Mouse (Mus musculus) neural tube, embryonic 14.5 days (tissue): ENCODE data around the gene Ccdc146. TPM values are rescaled to one million over a fixed set of nuclear protein-coding genes. Genes with fewer than 3 reads are reported as not detected.

ENCODE experiments used
- ATAC-seq: fragments of 200-750 bp; cut with Nextera tagmentation; 2 replicates; pipeline ENCODE4 v1.8.0; 2017; ENCODE audit warnings: low read depth, mild to moderate bottlenecking, moderate TSS enrichment, moderate library complexity
- H3K27ac ChIP-seq: fragments of 300-500 bp; sonication (generic); 2 replicates; pipeline ENCODE4 v1.5.1; 2014; ENCODE audit warnings: low read depth, mild to moderate bottlenecking, control low read depth, low read length, moderate library complexity, mixed read lengths
- H3K27me3 ChIP-seq: fragments of 300-500 bp; sonication (generic); 2 replicates; pipeline ENCODE4 v1.6.1; 2014; ENCODE audit warnings: low read length; ENCODE audit not compliant: control insufficient read depth, insufficient read depth
- H3K36me3 ChIP-seq: fragments of 300-500 bp; sonication (generic); 2 replicates; pipeline ENCODE4 v1.6.1; 2014; ENCODE audit warnings: low read length, mixed read lengths; ENCODE audit not compliant: control insufficient read depth, insufficient read depth
- H3K4me1 ChIP-seq: fragments of 300-500 bp; sonication (generic); 2 replicates; pipeline ENCODE4 v1.6.1; 2014; ENCODE audit warnings: low read length; ENCODE audit not compliant: control insufficient read depth, insufficient read depth
- H3K4me2 ChIP-seq: fragments of 300-500 bp; sonication (generic); 2 replicates; pipeline ENCODE4 v1.6.1; 2014; ENCODE audit warnings: mild to moderate bottlenecking, low read depth, low read length, control low read depth
- H3K4me3 ChIP-seq: fragments of 300-500 bp; sonication (generic); 2 replicates; pipeline ENCODE4 v1.5.1; 2014; ENCODE audit warnings: low read depth, low read length, control low read depth, mixed read lengths
- H3K9ac ChIP-seq: fragments of 300-500 bp; sonication (generic); replicated peaks from 2 replicates; pipeline ENCODE4 v1.6.1; 2014; ENCODE audit warnings: low read depth, mild to moderate bottlenecking, control low read depth, low read length, mixed read lengths
- H3K9me3 ChIP-seq: fragments of 300-500 bp; sonication (generic); 2 replicates; pipeline ENCODE4 v1.6.1; 2016; ENCODE audit warnings: low read length; ENCODE audit not compliant: control insufficient read depth
- WGBS: fragments of 180-500 bp; shearing (Covaris S2); extraction: QIAGEN DNeasy Blood & Tissue Kit; methylation state at CpG from one replicate; pipeline ENCODE4 v1.1.7; 2014; 5-methylcytosine and 5-hydroxymethylcytosine counted together
- polyA plus RNA-seq: library from polyadenylated mRNA; unstranded; fragments of >200 nt; fragmentation: Nextera tagmentation; extraction: Ambion mirVana; gene quantifications from 2 replicates; pipeline ENCODE4 v1.2.1, GENCODE M21; 2014

The Ccdc146 gene
- polyA plus RNA-seq, 1 experiment from 2014 or later, result 0.99 TPM

DNA sequence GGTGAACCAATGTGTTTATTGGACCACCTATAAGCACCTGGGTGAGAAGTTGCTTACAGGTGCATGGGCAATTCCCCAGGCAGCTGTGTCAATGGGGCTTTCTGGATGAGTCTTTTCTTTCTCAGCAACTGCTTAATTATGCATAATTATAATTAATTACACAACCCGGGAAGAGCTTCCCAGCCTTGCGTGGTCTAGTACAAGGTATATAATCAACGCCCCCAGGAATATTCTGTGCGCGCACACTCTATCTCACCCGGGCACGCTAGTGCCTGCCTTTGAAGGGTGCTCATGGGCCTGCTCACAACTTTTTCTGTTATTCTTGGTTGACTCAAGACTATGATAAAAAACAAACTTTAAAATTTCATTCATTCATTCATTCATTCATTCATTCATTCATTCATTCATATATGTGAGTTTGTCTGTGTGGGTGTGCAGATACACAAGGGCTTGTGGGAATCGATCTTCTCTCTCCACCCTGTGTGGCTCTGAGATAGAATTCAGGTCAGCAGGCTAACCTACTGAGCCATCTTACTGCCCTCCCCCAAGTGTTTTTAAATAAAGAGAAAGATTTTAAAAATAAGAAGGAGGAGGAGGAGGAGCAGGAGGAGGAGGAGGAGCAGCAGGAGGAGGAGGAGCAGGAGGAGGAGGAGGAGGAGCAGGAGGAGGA is 160.0 kb downstream of the Ccdc146 start:
- ATAC-seq, result peak; percentile 52; the same call in 1 of the 2 replicates
- Histone ChIP-seq H3K4me2 (no peak overlapping the region), H3K4me1 (no peaks in the 10 kb centered on the region), H3K9me3 (no peaks in the 10 kb centered on the region), H3K36me3 (no peaks in the 10 kb centered on the region), H3K4me3 (no peak overlapping the region), H3K27me3 (no peaks in the 10 kb centered on the region), H3K27ac (no peak overlapping the region), H3K9ac (no peak overlapping the region)
- WGBS, result 79% methylated on average over 8 of the region's 8 CpGs

DNA sequence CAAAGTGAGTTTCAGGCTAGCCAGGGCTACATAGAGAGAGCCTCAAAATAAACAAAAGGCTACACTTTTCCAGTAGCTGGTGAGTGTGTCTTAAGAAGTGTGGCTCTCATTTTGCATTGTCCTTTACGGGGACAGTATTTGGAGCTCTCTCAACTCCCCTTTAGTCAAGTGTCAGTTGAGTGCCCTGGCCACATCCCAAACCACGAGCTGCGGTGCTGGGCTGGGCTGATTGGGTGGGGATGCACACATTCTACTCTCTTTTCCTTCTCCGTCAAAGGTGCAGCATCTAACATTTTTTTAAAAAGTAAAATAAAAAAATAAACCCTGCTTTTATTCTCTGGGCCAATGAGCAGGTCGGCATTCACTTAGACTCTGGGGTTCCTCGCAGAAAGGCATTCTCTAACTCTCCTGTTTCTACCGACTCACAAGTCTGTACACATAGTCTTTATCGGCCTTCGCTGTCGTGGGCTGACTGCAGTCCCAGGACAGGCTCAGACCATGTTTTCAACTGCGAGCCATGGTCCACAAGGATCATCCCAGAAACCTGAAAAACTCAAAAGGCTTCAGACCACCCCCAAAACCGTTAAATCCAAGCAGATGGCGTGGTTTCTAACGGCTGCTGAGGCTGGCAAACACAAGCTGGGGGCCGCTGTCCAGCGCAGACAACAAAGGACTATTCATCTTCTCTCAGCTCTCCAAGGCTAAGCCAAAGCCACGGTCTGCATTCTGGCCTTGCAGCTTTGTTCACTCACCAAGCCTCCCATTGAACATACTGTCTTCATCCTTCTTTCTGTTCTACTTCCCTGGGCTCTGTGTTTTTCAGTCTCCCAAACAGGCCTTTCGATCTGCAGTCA is 161.0 kb downstream of the Ccdc146 start:
- Histone ChIP-seq H3K4me2 (no peak overlapping the region), H3K27me3 (no peaks in the 10 kb centered on the region), H3K36me3 (no peaks in the 10 kb centered on the region), H3K4me3 (no peak overlapping the region), H3K27ac (peak overlapping the region; percentile 44; the same call in 1 of the 2 replicates), H3K9me3 (no peaks in the 10 kb centered on the region), H3K4me1 (no peaks in the 10 kb centered on the region), H3K9ac (no peak overlapping the region)
- WGBS, result 31% methylated on average over 18 of the region's 18 CpGs
- peak; percentile 60; the same call in 1 of the 2 replicates for ATAC-seq

DNA sequence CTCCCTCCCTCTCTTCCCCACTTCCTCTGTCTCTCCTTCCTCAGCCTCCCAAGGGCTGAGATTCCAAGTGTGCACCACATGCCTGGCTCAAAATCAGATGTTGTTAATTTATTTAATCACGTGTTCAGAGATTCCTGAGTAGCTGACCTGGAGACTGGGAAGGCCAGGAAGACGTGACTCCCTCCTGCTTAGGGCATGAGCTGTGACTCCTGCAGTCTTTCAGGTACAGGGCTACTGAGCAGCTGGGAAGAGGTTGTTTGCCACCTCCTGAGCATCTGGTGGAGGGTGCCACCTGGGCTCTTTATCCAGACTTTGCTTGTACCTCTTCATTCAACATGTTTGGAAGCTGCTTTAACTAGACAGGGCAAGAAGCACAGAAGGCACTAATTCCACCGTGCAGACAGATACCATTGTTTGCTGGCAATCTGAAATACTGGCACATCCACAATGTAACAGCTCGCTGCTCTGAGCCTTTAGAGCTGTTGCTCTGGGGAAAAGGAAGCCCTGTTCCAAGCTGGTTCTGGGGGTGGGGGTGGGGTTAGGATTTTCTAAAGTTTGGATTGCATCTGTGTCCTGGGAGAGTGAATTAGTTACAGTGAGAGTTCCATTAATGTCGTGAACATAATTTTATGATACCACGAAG is 163.2 kb downstream of the Ccdc146 start:
- no peaks in the 10 kb centered on the region for H3K9me3 ChIP-seq
- 28% methylated on average over 6 of the region's 6 CpGs for WGBS
- no peaks in the 10 kb centered on the region for H3K4me1 ChIP-seq
- H3K27me3 ChIP-seq, result no peaks in the 10 kb centered on the region
- no peak overlapping the region for H3K9ac ChIP-seq
- ATAC-seq, result no peak
- H3K4me2 ChIP-seq, result no peak overlapping the region
- H3K27ac ChIP-seq, result peak overlapping the region; percentile 45
- no peak overlapping the region for H3K4me3 ChIP-seq
- no peaks in the 10 kb centered on the region for H3K36me3 ChIP-seq

DNA sequence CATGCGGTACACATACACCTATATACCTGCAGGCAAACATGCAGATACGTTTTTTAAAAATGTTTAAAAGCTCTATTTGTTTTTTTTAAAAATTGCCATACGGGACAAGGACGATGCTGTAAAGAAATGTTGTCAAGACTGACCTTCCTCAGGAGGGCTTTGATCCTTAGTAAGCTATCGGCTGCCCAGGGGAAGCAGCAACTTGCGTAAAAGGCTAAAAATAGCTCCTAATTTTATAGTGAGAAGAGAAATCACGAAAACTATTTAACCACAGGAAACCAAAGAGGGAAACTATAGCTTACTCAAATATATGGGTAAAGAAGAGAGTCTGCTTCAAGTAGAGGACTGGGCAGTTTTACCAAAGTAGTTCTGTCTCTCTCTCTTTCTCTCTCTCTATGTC is 163.7 kb downstream of the Ccdc146 start:
- ATAC-seq, result no peak

DNA sequence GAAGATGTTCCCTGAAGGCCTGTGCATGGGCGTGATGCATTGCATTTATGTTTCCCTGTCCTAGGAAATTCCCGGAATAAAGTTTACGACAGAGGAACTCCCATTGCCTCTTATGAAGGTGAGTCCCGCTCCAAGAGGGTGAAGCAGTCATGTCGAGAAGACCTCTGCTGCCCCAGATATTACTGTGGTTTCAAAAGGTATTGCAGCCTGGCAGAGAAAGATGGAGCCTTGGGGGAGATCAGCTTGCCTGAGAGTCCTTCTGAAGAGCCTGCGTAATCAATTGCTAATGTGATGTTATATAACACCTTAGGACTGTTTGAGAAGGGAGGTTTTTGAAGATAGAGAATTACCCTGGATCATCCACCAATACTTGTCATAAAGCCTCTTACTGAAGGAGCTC is 166.7 kb downstream of the Ccdc146 start:
- H3K27me3 ChIP-seq, result no peaks in the 10 kb centered on the region
- H3K4me2 ChIP-seq, result no peak overlapping the region
- no peak overlapping the region for H3K27ac ChIP-seq
- no peak for ATAC-seq
- H3K9ac ChIP-seq, result no peak overlapping the region
- no peaks in the 10 kb centered on the region for H3K36me3 ChIP-seq
- H3K9me3 ChIP-seq, result no peaks in the 10 kb centered on the region
- H3K4me1 ChIP-seq, result no peaks in the 10 kb centered on the region
- no peak overlapping the region for H3K4me3 ChIP-seq
- WGBS, result 69% methylated on average over 6 of the region's 6 CpGs

More for the DNA sequence above, 163.7 kb downstream of the Ccdc146 start:
- H3K36me3 ChIP-seq, result no peaks in the 10 kb centered on the region
- H3K27me3 ChIP-seq, result no peaks in the 10 kb centered on the region
- no peak overlapping the region for H3K4me2 ChIP-seq
- 79% methylated on average over 7 of the region's 7 CpGs for WGBS
- no peaks in the 10 kb centered on the region for H3K9me3 ChIP-seq
- no peaks in the 10 kb centered on the region for H3K4me1 ChIP-seq
- H3K4me3 ChIP-seq, result no peak overlapping the region
- H3K9ac ChIP-seq, result no peak overlapping the region
- H3K27ac ChIP-seq, result no peak overlapping the region

DNA sequence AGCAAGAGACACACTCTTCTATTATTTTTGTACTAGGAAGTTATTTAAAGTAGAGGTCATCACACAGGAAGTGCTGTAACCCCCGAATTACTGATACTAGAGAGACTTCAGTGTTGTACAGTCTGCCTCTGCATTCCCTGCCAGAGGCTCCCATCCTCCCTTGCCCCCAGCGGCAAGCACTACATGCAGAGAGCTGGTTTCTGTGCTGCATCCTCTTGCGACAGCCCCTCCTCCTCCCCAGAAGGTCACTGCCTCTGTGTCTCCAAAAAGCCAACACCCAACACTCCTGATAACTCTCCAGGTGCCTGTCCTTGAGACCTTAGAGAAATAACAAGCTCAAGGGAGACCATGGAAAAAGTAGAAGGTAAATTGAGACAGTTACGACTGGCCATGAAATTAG is 167.4 kb downstream of the Ccdc146 start:
- 63% methylated on average over 4 of the region's 4 CpGs for WGBS
- Histone ChIP-seq H3K27ac (no peak overlapping the region), H3K27me3 (no peaks in the 10 kb centered on the region), H3K4me1 (no peaks in the 10 kb centered on the region), H3K4me3 (no peak overlapping the region), H3K9me3 (no peaks in the 10 kb centered on the region), H3K4me2 (no peak overlapping the region), H3K36me3 (no peaks in the 10 kb centered on the region), H3K9ac (no peak overlapping the region)
- no peak for ATAC-seq

DNA sequence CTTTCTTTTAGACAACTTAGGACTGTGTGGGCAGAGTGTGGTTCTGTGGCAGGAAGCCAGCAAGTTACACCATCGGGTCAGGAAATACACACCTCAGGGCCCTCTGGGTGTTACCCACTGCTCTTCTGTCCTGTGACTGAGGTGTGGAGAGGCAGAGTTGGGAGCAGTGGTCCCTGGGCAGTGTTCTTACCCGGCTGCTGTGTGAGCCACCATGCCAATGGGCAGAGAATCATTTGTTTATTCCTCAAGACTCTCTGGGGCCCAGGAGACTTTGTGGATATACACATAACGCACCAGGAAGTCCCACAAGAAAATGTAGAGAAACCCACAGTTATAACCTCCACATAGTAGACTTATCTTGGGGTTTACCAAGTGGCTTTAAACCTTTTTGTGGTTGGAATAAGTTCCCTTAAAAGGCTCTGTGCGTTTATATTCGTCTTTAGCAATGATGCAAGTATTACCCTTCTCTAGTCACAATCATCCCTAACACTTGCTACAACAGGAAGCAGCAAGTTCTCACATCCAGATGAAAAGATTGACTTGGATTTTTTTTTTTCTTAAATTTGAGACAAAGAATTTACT is 168.8 kb downstream of the Ccdc146 start:
- Histone ChIP-seq H3K4me3 (no peak overlapping the region), H3K4me1 (no peaks in the 10 kb centered on the region), H3K27ac (no peak overlapping the region), H3K4me2 (no peak overlapping the region), H3K27me3 (no peaks in the 10 kb centered on the region), H3K9ac (no peak overlapping the region), H3K36me3 (no peaks in the 10 kb centered on the region), H3K9me3 (no peaks in the 10 kb centered on the region)
- WGBS, result 85% methylated on average over 5 of the region's 5 CpGs
- ATAC-seq, result no peak

DNA sequence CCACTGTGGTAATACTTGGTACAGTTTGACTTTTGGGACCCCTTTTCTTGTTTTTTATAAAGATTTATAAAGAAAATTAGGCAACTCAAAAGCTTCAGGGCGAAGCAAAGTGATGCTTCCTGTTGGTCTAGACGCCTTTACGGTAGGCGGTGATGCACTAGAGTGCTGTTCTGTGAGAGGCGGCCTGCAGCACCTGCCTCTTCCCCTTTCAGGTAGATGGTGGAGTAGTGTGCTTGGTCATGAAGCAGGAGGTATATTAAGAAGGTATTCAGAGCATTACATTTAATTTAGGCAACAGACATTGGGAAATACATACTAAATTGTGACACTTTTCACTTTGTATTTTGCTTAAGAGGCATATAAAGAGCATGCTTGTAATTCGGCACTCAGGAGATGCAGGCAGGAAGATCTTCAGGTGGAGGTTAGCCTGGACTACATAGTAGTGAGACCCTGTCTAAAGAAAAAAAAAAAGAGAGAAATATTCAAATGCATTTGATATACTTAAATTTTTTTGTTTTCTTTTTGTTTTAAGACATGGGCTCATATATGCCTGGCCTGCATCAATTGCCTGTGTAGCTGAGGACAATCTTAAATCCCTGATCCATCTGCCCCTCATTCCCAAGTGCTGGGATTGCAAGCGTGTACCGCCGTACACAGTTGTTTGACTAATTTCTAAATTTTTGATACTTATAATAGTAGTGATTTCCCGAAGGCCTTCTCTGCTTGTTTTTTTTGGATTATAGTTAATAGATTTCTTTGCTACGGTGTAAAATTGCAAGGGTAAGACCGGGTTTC is 169.5 kb downstream of the Ccdc146 start:
- Histone ChIP-seq H3K9ac (no peak overlapping the region), H3K9me3 (no peaks in the 10 kb centered on the region), H3K27ac (no peak overlapping the region), H3K4me3 (no peak overlapping the region), H3K36me3 (no peaks in the 10 kb centered on the region), H3K27me3 (no peaks in the 10 kb centered on the region), H3K4me2 (no peak overlapping the region), H3K4me1 (no peaks in the 10 kb centered on the region)
- WGBS, result 95% methylated on average over 12 of the region's 12 CpGs
- ATAC-seq, result no peak
